Mouse (Mus musculus) liver, embryonic 15.5 days (tissue): ENCODE results near the gene Slc37a1. TPM values are rescaled to one million over a fixed set of nuclear protein-coding genes. Genes with fewer than 3 reads are reported as not detected.

Experiments used
- ATAC-seq: fragments of 200-750 bp; cut with Nextera tagmentation; 2 replicates; pipeline ENCODE4 v1.8.0; 2017; ENCODE audit warnings: moderate number of reproducible peaks, mild to moderate bottlenecking, moderate library complexity; ENCODE audit not compliant: insufficient read depth
- H3K27ac ChIP-seq: fragments of 300-500 bp; sonication (generic); replicated peaks from 2 replicates; pipeline ENCODE4 v1.5.1; 2015; ENCODE audit warnings: mild to moderate bottlenecking, inconsistent platforms
- H3K27me3 ChIP-seq: fragments of 300-500 bp; sonication (generic); 2 replicates; pipeline ENCODE4 v1.6.1; 2015; ENCODE audit warnings: mild to moderate bottlenecking, inconsistent platforms
- H3K36me3 ChIP-seq: fragments of 300-500 bp; sonication (generic); replicated peaks from 2 replicates; pipeline ENCODE4 v1.6.1; 2015; ENCODE audit warnings: moderate library complexity, mild to moderate bottlenecking, inconsistent platforms
- H3K4me1 ChIP-seq: fragments of 300-500 bp; sonication (generic); replicated peaks from 2 replicates; pipeline ENCODE4 v1.6.1; 2015; ENCODE audit warnings: inconsistent platforms
- H3K4me2 ChIP-seq: fragments of 300-500 bp; sonication (generic); 2 replicates; pipeline ENCODE4 v1.6.1; 2015; ENCODE audit warnings: moderate library complexity, mild to moderate bottlenecking, inconsistent platforms
- H3K4me3 ChIP-seq: fragments of 300-500 bp; sonication (generic); replicated peaks from 2 replicates; pipeline ENCODE4 v1.5.1; 2015; ENCODE audit warnings: mild to moderate bottlenecking, inconsistent platforms
- H3K9ac ChIP-seq: fragments of 300-500 bp; sonication (generic); 2 replicates; pipeline ENCODE4 v1.6.1; 2015; ENCODE audit warnings: moderate library complexity, mild to moderate bottlenecking, inconsistent platforms
- H3K9me3 ChIP-seq: fragments of 300-500 bp; sonication (generic); replicated peaks from 2 replicates; pipeline ENCODE4 v1.6.1; 2016; ENCODE audit warnings: inconsistent platforms
- WGBS: fragments of 180-500 bp; shearing (Covaris S2); methylation state at CpG from one replicate; pipeline ENCODE4 v1.1.7; 2015; ENCODE audit warnings: mixed read lengths; ENCODE audit not compliant: insufficient replicate concordance; 5-methylcytosine and 5-hydroxymethylcytosine counted together
- polyA plus RNA-seq: library from polyadenylated mRNA; unstranded; fragments of >200 nt; fragmentation: Nextera tagmentation; extraction: Ambion mirVana; gene quantifications from 2 replicates; pipeline ENCODE4 v1.2.1, GENCODE M21; 2015

Gene Slc37a1
- polyA plus RNA-seq, 1 experiment from 2014 or later = 2.9 TPM

DNA sequence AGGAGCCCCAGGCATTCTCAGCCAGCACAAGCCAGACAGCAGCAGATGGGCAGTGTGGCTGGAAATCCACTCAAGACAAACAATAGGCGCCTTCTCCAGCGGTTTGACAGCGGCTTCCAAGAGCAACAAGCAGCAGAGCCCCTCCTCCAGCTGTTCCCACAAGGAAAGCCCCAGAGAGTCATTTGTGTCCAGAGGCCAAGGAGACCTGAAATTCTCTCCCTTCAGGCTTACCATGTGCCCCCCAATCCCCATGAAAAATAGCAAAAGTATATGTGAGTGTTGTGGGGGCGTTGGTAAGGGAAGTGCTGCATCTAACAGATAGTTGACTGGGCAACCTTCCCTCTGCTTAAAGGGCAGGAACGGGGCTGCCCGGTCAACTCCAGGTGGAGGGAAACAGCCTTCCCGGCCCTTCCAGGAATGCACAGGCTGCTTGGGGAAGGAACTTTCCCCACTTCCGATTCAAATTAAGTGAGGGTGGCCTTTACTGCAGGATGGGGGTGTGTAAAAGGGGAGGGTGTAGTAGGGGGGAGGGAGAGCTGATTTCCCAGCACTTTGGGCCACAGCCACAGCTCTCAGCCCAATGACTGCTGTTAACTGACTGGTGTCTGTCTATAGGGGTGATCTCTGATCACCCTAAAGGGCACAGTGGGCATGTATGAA lies 98.5 kb downstream of the Slc37a1 start:
- no peak overlapping the region for H3K4me3 ChIP-seq
- no peaks in the 10 kb centered on the region for H3K9me3 ChIP-seq
- ATAC-seq = no peak
- H3K9ac ChIP-seq = no peak overlapping the region
- H3K27ac ChIP-seq = no peak overlapping the region
- H3K4me1 ChIP-seq = no peaks in the 10 kb centered on the region
- WGBS = 19% methylated on average over 8 of the region's 8 CpGs
- H3K4me2 ChIP-seq = no peak overlapping the region
- peaks cover 48% of the 10 kb centered on the region for H3K27me3 ChIP-seq
- H3K36me3 ChIP-seq = no peaks in the 10 kb centered on the region

DNA sequence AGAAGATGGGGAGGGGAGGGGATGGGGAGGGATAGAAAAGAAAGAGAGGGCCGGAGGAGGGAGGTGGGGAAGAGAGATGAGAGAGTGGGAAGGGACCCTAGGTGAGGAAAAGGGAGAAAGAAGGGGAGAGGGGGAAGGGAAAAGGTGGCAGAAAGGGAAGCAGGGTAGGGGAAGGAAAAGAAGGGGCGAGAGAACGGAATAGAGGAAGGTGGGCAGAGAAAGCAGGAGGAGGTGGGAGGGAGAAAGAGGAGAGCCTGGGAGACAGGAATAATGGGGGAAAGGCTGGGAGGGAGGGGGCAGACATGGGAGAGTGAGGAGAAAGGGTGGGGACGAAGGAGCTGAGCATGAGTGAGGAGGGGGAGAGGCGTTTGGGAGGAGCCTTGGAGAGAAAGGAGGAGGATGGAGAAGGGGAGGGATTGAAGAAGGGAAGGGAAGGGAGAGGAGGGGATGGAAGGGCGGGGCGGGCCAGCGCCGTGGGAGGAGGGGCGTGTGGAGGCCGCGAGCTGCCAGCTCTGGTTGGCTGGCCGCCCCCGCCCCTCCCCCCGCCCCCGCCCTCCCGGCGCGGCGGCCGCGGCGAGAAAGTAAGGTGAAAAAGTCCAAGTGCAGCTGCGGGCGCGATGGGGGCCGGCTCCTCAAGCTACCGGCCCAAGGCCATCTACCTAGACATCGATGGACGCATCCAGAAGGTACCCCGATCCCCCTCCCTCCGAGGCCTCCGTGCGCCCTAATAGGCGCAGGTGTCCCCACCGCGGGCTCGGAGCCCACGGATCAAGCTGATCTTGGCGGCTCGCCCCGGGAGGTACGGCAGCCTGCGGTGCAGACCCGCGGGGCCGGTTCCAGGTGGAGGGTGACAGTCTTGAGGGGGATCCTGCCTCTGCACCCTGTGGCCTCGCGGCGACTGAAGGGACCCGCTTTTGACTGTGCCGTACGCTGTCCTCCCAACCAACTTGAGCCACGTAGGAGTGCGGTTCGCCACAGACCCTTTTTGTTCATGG lies 99.4 kb downstream of the Slc37a1 start, which contains the start of gene Pde9a:
Pde9a (plus strand) TSS at position 540 of the 995 bp plus-strand sequence.
- WGBS = 1% methylated on average over 48 of the region's 56 CpGs
- peak within 1 kb of the TSS; percentile 25; the same call in 1 of the 2 replicates for H3K9ac ChIP-seq
- no peaks in the 10 kb centered on the region for H3K4me1 ChIP-seq
- ATAC-seq = peak; percentile 38; the same call in 1 of the 2 replicates
- peaks cover 48% of the 10 kb centered on the region for H3K27me3 ChIP-seq
- H3K9me3 ChIP-seq = no peaks in the 10 kb centered on the region
- H3K4me2 ChIP-seq = peak within 1 kb of the TSS; percentile 67
- peak within 1 kb of the TSS; percentile 55 for H3K4me3 ChIP-seq
- no peak within 1 kb of the TSS for H3K27ac ChIP-seq
- no peaks in the 10 kb centered on the region for H3K36me3 ChIP-seq

DNA sequence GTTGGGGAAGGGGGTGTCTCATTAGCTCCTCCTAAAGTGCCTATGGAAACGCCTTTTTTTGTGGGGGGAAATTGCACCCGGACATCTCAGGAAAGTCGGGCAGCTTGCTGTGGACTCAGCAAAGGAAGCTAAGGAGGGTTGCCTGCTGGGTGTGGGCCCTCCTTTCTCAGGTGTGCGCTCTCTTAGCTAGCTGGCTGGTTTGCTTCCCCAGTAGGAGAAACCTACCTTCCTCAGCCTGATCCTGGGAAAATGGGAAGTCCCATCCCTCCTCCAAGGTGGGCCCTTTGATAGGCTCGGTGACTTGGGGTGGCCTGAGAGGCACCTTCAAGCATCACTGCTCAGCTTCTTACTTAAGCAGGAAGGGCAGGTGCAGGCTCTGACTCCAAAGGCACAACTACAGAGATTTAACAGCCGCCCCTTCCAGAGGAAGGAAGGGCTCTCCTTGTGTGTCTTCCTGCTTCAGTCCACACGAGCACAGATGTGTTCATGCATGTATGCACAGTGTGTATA lies 100.2 kb downstream of the Slc37a1 start:
- Histone ChIP-seq H3K27me3 (peaks cover 48% of the 10 kb centered on the region), H3K36me3 (no peaks in the 10 kb centered on the region), H3K4me3 (peak overlapping the region; percentile 55), H3K4me2 (peak overlapping the region; percentile 67), H3K4me1 (peaks cover under 1% of the 10 kb centered on the region; the same call in 1 of the 2 replicates), H3K9me3 (no peaks in the 10 kb centered on the region), H3K9ac (0 out of 2 replicates have a peak overlapping the region, but pooled peaks have one; percentile 25), H3K27ac (no peak overlapping the region)
- WGBS = 15% methylated on average over 7 of the region's 7 CpGs
- no peak for ATAC-seq

DNA sequence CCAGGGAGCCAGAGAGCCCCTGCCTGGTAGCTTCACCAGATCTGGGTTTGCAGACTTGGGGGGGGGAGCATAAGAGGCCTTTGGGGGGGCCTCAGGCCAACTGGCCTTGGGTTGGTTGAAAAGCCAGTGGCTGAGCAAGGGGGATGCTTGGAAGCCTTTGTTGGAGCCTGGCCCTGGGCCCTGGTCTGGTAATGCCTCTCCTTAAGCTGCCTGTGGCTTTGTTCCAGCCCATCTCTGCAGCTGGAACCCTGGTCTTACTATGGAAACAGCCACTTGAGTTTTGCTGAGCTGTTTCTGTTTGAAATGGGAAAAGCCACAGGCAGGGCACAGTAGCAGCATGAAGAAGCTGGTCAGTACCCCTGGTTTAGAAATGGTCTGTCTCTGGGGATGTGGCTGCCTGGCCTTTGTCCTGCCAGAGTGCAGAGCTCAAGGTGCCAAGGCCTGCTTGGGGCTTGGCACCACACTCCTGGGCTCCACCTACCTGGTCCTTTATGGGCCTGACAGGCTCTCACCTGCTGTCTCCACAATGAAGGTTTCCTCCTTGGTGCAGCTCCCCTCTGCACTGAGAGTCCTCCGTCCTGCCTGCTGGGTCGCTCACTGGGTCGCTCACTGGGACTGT lies 102.9 kb downstream of the Slc37a1 start:
- Histone ChIP-seq H3K9me3 (no peaks in the 10 kb centered on the region), H3K4me3 (no peak overlapping the region), H3K27ac (no peak overlapping the region), H3K9ac (no peak overlapping the region), H3K27me3 (peaks cover 41% of the 10 kb centered on the region), H3K36me3 (no peaks in the 10 kb centered on the region), H3K4me1 (peaks cover 4% of the 10 kb centered on the region; the same call in 1 of the 2 replicates), H3K4me2 (no peak overlapping the region)
- WGBS = 68% methylated on average over 3 of the region's 3 CpGs
- ATAC-seq = no peak

DNA sequence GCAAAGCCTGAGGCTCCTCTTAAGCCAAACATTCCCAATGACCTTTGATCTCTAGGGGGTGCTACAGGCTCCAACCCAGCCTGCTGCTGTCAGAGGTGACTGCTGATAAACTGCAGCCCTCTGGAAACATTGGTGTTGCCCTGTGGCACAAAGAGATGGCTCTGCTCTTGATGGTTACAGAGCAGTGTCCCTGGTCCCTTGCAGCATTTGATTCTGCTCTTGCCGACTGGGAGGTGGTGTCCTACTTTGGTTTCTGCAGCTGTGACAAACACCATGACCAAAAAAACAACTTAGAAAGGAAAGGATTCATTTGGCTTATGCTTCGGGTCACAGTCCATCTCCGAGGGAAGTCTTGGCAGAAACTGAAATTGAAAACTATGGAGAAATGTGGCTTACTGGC lies 104.9 kb downstream of the Slc37a1 start:
- Histone ChIP-seq H3K27ac (no peak overlapping the region), H3K4me3 (no peak overlapping the region), H3K4me2 (no peak overlapping the region), H3K27me3 (peaks cover 22% of the 10 kb centered on the region), H3K9ac (no peak overlapping the region), H3K36me3 (no peaks in the 10 kb centered on the region), H3K4me1 (peaks cover 4% of the 10 kb centered on the region; the same call in 1 of the 2 replicates), H3K9me3 (no peaks in the 10 kb centered on the region)
- WGBS = 32% methylated on average over 3 of the region's 3 CpGs
- no peak for ATAC-seq

DNA sequence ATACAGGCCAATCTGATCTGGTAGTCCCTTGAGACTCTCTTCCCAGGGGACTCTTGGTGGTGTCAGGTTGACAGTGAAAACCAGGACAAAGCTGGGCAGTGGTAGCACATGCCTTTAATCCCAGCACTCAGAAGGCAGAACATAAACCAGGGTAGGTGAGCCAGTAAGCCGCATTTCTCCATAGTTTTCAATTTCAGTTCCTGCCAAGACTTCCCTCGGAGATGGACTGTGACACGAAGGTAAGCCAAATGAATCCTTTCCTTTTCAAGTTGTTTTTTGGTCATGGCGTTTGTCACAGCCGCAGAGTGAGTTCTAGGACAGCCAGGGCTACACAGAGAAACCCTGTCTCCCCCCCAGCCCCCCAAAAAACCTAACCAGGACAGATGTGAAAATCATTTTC lies 105.4 kb downstream of the Slc37a1 start:
- Histone ChIP-seq H3K27ac (no peak overlapping the region), H3K9ac (no peak overlapping the region), H3K9me3 (no peaks in the 10 kb centered on the region), H3K4me3 (no peak overlapping the region), H3K4me2 (no peak overlapping the region), H3K4me1 (peaks cover 4% of the 10 kb centered on the region; the same call in 1 of the 2 replicates), H3K36me3 (no peaks in the 10 kb centered on the region), H3K27me3 (peaks cover 16% of the 10 kb centered on the region)
- no peak for ATAC-seq
- WGBS = 57% methylated on average over 5 of the region's 5 CpGs

DNA sequence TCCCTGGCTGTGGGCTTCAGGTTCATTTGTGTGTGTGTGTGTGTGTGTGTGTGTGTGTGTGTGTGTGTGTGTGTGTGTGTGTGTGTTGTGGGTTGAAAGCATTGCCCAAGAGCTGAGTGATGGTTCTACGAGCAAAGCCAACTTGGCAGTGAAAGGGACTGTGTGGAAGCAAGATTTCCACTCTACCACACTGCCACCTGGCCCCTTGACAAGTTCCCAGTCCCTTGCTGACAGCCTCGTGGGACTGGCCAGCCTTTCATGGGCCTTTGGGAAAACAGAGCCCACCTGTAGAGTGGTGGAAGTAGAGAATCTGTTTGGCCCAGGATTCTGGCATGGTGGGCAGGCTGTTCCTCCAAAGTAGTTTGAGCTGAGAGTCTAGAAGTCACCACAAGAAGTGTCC lies 107.2 kb downstream of the Slc37a1 start:
- WGBS = 18% methylated on average over 2 of the region's 2 CpGs
- Histone ChIP-seq H3K4me2 (no peak overlapping the region), H3K27me3 (peaks cover under 1% of the 10 kb centered on the region; the same call in 1 of the 2 replicates), H3K36me3 (no peaks in the 10 kb centered on the region), H3K4me1 (peaks cover 4% of the 10 kb centered on the region; the same call in 1 of the 2 replicates), H3K9me3 (no peaks in the 10 kb centered on the region), H3K4me3 (no peak overlapping the region), H3K9ac (no peak overlapping the region), H3K27ac (no peak overlapping the region)
- no peak for ATAC-seq

DNA sequence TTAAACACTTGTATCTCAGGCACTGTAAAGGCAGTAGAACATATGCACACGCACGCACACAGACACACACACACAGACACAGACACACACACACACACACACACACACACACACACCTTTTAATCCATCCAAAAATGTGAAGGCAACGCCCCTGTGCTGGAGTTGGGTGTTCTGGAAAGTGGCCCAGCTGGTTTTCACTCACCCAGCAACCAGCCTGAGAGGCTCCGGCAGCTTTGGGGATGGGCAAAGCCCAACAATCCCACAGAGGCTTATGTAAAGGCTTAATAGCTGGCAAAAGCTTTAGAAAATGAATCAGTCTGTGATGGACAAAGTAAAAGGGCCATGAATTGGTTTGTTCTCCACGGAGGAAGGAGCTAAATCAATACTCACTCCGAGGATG lies 113.7 kb downstream of the Slc37a1 start:
- Histone ChIP-seq H3K27me3 (no peaks in the 10 kb centered on the region), H3K36me3 (no peaks in the 10 kb centered on the region), H3K4me2 (no peak overlapping the region), H3K9ac (no peak overlapping the region), H3K27ac (no peak overlapping the region), H3K9me3 (no peaks in the 10 kb centered on the region), H3K4me1 (no peaks in the 10 kb centered on the region), H3K4me3 (no peak overlapping the region)
- no peak for ATAC-seq
- 72% methylated on average over 6 of the region's 6 CpGs for WGBS
